Mouse (Mus musculus) brain, embryonic 14.5 days (tissue): ENCODE measurements at regions not wholly inside any gene's neighbourhood (a gene's known extent, or its start where the extent isn't known, plus 50 kb on each side); places are given as distances from the start of the nearest gene placed in this dataset.

Source experiments
- CTCF ChIP-seq: fragments of 200-500 bp; IDR thresholded peaks from 2 replicates; pipeline ENCODE4 v1.5.1; 2012; ENCODE audit warnings: inconsistent platforms, mild to moderate bottlenecking, moderate library complexity, borderline replicate concordance; ENCODE audit not compliant: insufficient read depth, insufficient read length; ENCODE audit errors: extremely low read depth
- POLR2A ChIP-seq: fragments of 200-500 bp; IDR thresholded peaks from 2 replicates; pipeline ENCODE4 v1.6.1; 2012; ENCODE audit warnings: mild to moderate bottlenecking, inconsistent platforms, borderline replicate concordance; ENCODE audit not compliant: poor library complexity, insufficient read depth, insufficient read length, severe bottlenecking; ENCODE audit errors: extremely low read depth

- TF ChIP-seq CTCF (no peak), POLR2A (no peak)
Measured at GRCm38 (mm10) chr2:137513895-137514506, 397.6 kb upstream of the Jag1 start.
